Mouse (Mus musculus): ENCODE results near the gene Zmynd15.

GRCm38 (mm10) chr11:70474872-70475534 lies 15.8 kb downstream of the Zmynd15 start:
- TF ChIP-seq CTCF (IDR thresholded peaks at IDR 0.05 in 2 of 3, conservative IDR thresholded peaks at IDR 0.05 in 1 of 3; ENCODE audit: control insufficient read depth in 1 of 3, insufficient read depth in 1 of 3, low read depth in 2 of 3, low read length in 3 of 3, poor library complexity in 1 of 3, severe bottlenecking in 1 of 3) = no peak
- TF ChIP-seq POLR2A (IDR thresholded peaks at IDR 0.05; ENCODE audit: control insufficient read depth in 1 of 2, insufficient read depth in 1 of 2, low read depth in 1 of 2, low read length in 2 of 2, poor library complexity in 1 of 2) = no peak
- no peak for TF ChIP-seq E2F4 (IDR thresholded peaks at IDR 0.05; ENCODE audit: borderline replicate concordance, low read depth, low read length)
- no peak for TF ChIP-seq RAD21 (IDR thresholded peaks at IDR 0.05; ENCODE audit: low read depth, low read length)
- TF ChIP-seq ZC3H11A (IDR thresholded peaks at IDR 0.05; ENCODE audit: low read depth, low read length) = no peak
- no peak for TF ChIP-seq ELF1 (IDR thresholded peaks at IDR 0.05; ENCODE audit: low read depth, low read length)
